Mouse (Mus musculus) gastrocnemius, postnatal 14 days (tissue): ENCODE results near the gene Pglyrp2. TPM values are rescaled to one million over a fixed set of nuclear protein-coding genes. Genes with fewer than 3 reads are reported as not detected.

Source experiments
- DNase-seq: peaks from one replicate; pipeline ENCODE4 v3.0.0; 2021; ENCODE audit warnings: mixed read lengths
- intact Hi-C: fragments of 180-260 bp; cut with DNase I; formaldehyde crosslinking; loops from one replicate; pipeline ENCODE4 v1.15.1; 2025; ENCODE audit warnings: low total_unique reads
- total RNA-seq, 2 experiments: library from RNA; stranded (reverse); gene quantifications; 2 replicates each; pipeline ENCODE4 v1.2.3; 2021

The Pglyrp2 gene
- total RNA-seq, 2 experiments from 2014 or later = not detected

- no peak for DNase-seq
- intact Hi-C loops = no loop called here
Measured at GRCm38 (mm10) chr17:32411898-32412297, 12.1 kb downstream of the Pglyrp2 start.

GRCm38 (mm10) chr17:32403417-32403816, 20.6 kb downstream of the Pglyrp2 start, which contains the start of gene Rasal3:
Rasal3 (minus strand) TSS chr17:32403583.
- intact Hi-C loops = no loop called here
- no peak for DNase-seq

- no peak for DNase-seq
- intact Hi-C loops = no loop called here
Measured at GRCm38 (mm10) chr17:32402779-32403157, 21.2 kb downstream of the Pglyrp2 start.

GRCm38 (mm10) chr17:32402011-32402778, 21.8 kb downstream of the Pglyrp2 start:
- intact Hi-C loops = no loop called here
- DNase-seq = no peak

GRCm38 (mm10) chr17:32396266-32396665, 27.7 kb downstream of the Pglyrp2 start:
- no peak for DNase-seq
- intact Hi-C loops = loop anchor here (10.0 kb wide), 1 partner anchor 89 kb away; no protein-coding TSS in a partner anchor

- intact Hi-C loops = loop anchor here (10.0 kb wide), 1 partner anchor 91 kb away; no protein-coding TSS in a partner anchor
- DNase-seq = no peak
Measured at GRCm38 (mm10) chr17:32393944-32394343, 30.0 kb downstream of the Pglyrp2 start.

- intact Hi-C loops = no loop called here
- DNase-seq = peak; percentile 97
Measured at GRCm38 (mm10) chr17:32389101-32389659, 34.8 kb downstream of the Pglyrp2 start, which contains the start of gene Wiz. Wiz (minus strand) TSS chr17:32389439.

GRCm38 (mm10) chr17:32388370-32389100, 35.4 kb downstream of the Pglyrp2 start:
- intact Hi-C loops = no loop called here
- peak; percentile 39 for DNase-seq

- intact Hi-C loops = no loop called here
- no peak for DNase-seq
Measured at GRCm38 (mm10) chr17:32387986-32388369, 36.0 kb downstream of the Pglyrp2 start.

GRCm38 (mm10) chr17:32386659-32387432, 37.1 kb downstream of the Pglyrp2 start:
- DNase-seq = no peak
- intact Hi-C loops = no loop called here

- intact Hi-C loops = no loop called here
- no peak for DNase-seq
Measured at GRCm38 (mm10) chr17:32383661-32384060, 40.3 kb downstream of the Pglyrp2 start.

- intact Hi-C loops = no loop called here
- peak; percentile 63 for DNase-seq
Measured at GRCm38 (mm10) chr17:32382576-32382975, 41.4 kb downstream of the Pglyrp2 start.

- DNase-seq = no peak
Measured at GRCm38 (mm10) chr17:32378786-32379185, 45.2 kb downstream of the Pglyrp2 start.

GRCm38 (mm10) chr17:32377137-32377536, 46.8 kb downstream of the Pglyrp2 start:
- no peak for DNase-seq
- intact Hi-C loops = no loop called here

More at GRCm38 (mm10) chr17:32378786-32379185, 45.2 kb downstream of the Pglyrp2 start:
- intact Hi-C loops = no loop called here

- intact Hi-C loops = no loop called here
- DNase-seq = no peak
Measured at GRCm38 (mm10) chr17:32376475-32376874, 47.5 kb downstream of the Pglyrp2 start.

GRCm38 (mm10) chr17:32368991-32369578, 54.9 kb downstream of the Pglyrp2 start:
- no peak for DNase-seq
- intact Hi-C loops = no loop called here

GRCm38 (mm10) chr17:32367706-32368105, 56.3 kb downstream of the Pglyrp2 start:
- DNase-seq = no peak
- intact Hi-C loops = no loop called here

- intact Hi-C loops = no loop called here
Measured at GRCm38 (mm10) chr17:32365296-32365695, 58.7 kb downstream of the Pglyrp2 start.

GRCm38 (mm10) chr17:32364850-32365249, 59.1 kb downstream of the Pglyrp2 start:
- DNase-seq = no peak
- intact Hi-C loops = no loop called here

More at GRCm38 (mm10) chr17:32365296-32365695, 58.7 kb downstream of the Pglyrp2 start:
- no peak for DNase-seq
